Mouse (Mus musculus) cerebellum, adult 2 months (tissue): ENCODE data around the gene Mrpl50. TPM values are rescaled to one million over a fixed set of nuclear protein-coding genes. Genes with fewer than 3 reads are reported as not detected.
A peak's percentile ranks its signal among the peaks of the same experiment; 100 is the strongest.

Experiments
- DNase-seq, 2 experiments: peaks; one replicate each; pipeline ENCODE4 v3.0.0; 2021
- H3K27ac ChIP-seq: fragments of 200-500 bp; 2 replicates; pipeline ENCODE4 v1.5.1; 2012; ENCODE audit warnings: low read length, control low read depth, inconsistent platforms; ENCODE audit not compliant: insufficient read depth
- H3K27me3 ChIP-seq: fragments of 200-500 bp; 2 replicates; pipeline ENCODE4 v1.6.1; 2012; ENCODE audit warnings: inconsistent platforms, mild to moderate bottlenecking, low read length, moderate library complexity; ENCODE audit not compliant: control insufficient read depth, insufficient read depth
- H3K4me1 ChIP-seq: fragments of 200-500 bp; 2 replicates; pipeline ENCODE4 v1.6.1; 2011; ENCODE audit warnings: low read length; ENCODE audit not compliant: control insufficient read depth, insufficient read depth
- H3K4me3 ChIP-seq: fragments of 200-500 bp; replicated peaks from 2 replicates; pipeline ENCODE3; 2011; ENCODE audit warnings: mild to moderate bottlenecking, low read depth, low read length, control low read depth; ENCODE audit not compliant: insufficient read depth
- CTCF ChIP-seq: fragments of 200-500 bp; IDR thresholded peaks from 2 replicates; pipeline ENCODE4 v1.5.1; 2011; ENCODE audit warnings: low read depth, mild to moderate bottlenecking, control low read depth, low read length, moderate library complexity, borderline replicate concordance; ENCODE audit not compliant: insufficient read depth
- POLR2A ChIP-seq: fragments of 200-500 bp; IDR thresholded peaks from 2 replicates; pipeline ENCODE4 v1.6.1; 2011; ENCODE audit warnings: low read length, control low read depth, borderline replicate concordance; ENCODE audit not compliant: insufficient read depth
- whole genome bisulfite sequencing: fragments of 180-500 bp; shearing (Covaris S2); methylation state at CpG from one replicate; pipeline ENCODE4 v1.1.7; 2018; 5-methylcytosine and 5-hydroxymethylcytosine counted together
- polyA plus RNA-seq: library from polyadenylated mRNA; depleted of rRNA; stranded (reverse); fragments of >200 nt; gene quantifications from 2 replicates; pipeline ENCODE4 v1.2.3, GENCODE M21; 2012; rRNA removed

The Mrpl50 gene
- polyA plus RNA-seq, result 18.4 and 20.0 TPM in 2 replicates

DNA sequence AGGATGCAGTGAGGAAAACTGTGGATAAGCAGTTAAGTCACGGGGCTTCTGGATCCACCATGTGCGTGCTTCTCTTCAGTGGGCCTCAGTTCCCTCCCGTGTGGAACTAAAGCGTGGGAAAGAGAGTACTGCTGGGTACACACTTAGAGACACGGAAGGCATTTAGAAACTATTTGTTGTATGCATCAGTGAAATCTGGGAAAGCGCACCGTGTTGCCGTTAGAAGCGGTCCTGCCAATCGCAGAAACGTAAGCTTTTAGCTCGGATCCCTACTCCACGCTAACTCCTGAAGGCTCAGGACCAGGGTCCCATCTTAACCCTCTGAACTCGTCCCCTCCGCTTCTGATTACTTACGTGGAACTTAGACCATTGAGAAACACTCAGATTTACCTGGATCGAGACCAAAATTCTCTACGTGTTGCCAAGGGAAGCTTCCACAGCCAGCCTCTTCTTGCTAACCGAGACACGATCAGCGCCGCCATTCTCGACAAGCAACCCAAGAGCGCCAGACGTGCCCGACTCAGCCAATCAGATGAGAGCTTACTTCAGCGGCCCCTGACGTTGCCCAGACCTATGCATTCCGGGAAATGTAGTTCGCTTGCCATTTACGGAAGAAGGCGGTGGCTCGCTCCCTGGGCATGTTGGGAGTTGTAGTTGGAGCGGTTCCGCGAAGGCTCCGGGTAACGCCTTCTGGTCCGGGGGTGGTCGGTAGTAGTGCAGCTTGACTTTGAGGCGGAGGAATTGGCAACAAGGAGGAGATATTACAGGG is at the start of gene Mrpl50, which contains the start of gene Zfp189:
TSS of gene Mrpl50 (minus strand) at position 522 of the 769 bp plus-strand sequence.
TSS of gene Zfp189 (plus strand) at position 605 of the 769 bp plus-strand sequence.
- TF ChIP-seq CTCF (no peak), POLR2A (peak; percentile 86; the same call in 1 of the 2 replicates)
- under 1% methylated on average over 41 of the region's 41 CpGs for WGBS
- peak; percentile 92 to 97 for DNase-seq

DNA sequence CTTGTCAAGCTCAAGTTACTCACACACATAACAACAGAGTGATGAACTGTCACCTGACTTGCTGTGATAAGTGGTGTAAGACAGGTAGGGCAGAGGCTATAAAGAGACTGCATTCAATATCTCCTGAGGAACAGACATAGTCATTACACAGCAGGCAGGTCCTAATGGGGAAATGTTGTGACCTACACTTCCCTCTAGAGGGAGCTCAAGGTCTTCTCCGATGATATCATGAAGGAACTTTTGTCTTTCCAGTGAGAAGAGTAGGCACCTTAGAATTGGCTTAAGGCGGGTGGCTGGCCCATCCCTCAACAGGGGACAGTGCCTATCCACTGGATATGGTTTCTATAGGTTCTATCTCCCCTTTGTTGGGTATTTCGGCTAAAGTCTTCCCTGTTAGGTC is 46.7 kb upstream of the Mrpl50 start:
- Histone ChIP-seq H3K4me3 (no peak overlapping the region), H3K27ac (no peak overlapping the region), H3K27me3 (no peaks in the 10 kb centered on the region), H3K4me1 (no peaks in the 10 kb centered on the region)
- peak; percentile 69 for TF ChIP-seq CTCF
- TF ChIP-seq POLR2A, result no peak
- DNase-seq, result peak; percentile 53 to 74
- 20% methylated on average over 3 of the region's 3 CpGs for WGBS

More for the DNA sequence above, at the start of gene Mrpl50, which contains the start of gene Zfp189:
- peak within 1 kb of the TSS; percentile 9; the same call in 1 of the 2 replicates for H3K27ac ChIP-seq
- H3K4me1 ChIP-seq, result peaks cover 3% of the 10 kb centered on the region
- peak within 1 kb of the TSS; percentile 80 for H3K4me3 ChIP-seq
- no peaks in the 10 kb centered on the region for H3K27me3 ChIP-seq

DNA sequence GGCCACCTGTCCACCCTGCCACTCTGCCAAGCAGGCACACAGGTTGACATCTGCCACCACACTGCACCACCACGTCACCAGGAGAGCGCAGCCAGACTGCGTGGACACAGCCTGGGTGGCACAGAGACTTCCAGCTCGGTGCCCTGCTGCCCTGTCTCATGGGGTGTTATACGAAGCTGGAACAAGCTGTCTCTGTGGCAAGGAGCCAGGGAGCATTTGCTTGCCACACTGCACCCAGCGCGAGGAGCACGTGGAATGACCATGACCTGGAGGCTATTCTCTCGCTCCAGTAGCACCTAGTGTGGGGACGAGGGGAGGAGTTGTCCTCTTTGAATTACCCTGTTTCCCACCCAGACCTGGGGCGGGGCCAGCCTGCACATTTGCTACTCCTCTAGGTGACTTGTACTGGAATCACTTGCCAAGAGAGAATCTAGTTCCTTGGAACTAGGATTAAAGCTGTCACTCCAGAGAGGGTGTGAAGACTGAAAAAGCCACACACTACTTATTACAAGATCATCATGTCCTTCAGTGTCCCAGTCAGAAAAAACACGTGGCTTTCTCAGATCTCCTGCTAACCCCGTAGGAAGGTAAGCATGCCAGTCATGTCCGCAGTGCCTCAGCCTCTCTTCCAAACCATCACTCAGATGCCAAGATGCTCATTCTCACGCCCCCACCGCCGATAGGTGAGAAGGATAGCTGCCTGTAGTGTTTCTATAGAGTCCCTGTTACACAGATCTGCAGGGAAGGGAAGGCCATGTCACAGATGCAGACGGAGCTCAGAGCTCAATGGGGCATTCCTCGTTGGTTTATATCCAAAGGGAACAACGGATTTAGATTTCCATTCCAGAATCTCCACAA is 39.3 kb upstream of the Mrpl50 start:
- H3K27ac ChIP-seq, result peak overlapping the region; percentile 8; the same call in 1 of the 2 replicates

DNA sequence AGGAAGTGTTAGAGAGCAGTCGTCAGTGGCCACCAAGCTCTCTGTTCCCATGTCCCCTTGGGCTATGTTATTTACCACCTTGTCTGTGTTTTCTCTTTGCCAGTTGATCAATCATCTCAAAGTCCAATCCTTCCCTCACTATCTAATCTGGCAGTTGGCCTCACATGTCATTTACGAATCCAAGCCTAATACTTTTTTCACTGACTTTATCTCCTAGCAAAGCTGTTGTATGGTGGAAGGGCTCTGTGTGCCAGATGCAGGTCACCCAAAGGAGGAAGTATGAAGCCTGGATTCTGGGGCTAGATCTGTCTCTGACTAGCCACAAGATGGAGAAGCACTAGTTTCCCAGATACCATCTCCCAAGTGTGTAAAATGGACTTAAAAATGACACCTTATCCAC is 37.3 kb upstream of the Mrpl50 start:
- WGBS, result 95% methylated on average over 2 of the region's 2 CpGs
- Histone ChIP-seq H3K27ac (no peak overlapping the region), H3K4me3 (no peak overlapping the region), H3K4me1 (peaks cover 13% of the 10 kb centered on the region), H3K27me3 (no peaks in the 10 kb centered on the region)
- DNase-seq, result no peak
- TF ChIP-seq CTCF, result no peak
- TF ChIP-seq POLR2A, result no peak

More for the DNA sequence above, 39.3 kb upstream of the Mrpl50 start:
- H3K4me3 ChIP-seq, result peak overlapping the region; percentile 28
- DNase-seq, result peak; percentile 84 to 87
- no peak for TF ChIP-seq CTCF
- 0 out of 2 replicates have a peak, but pooled peaks have one; percentile 10 for TF ChIP-seq POLR2A
- peaks cover 13% of the 10 kb centered on the region for H3K4me1 ChIP-seq
- WGBS, result 6% methylated on average over 20 of the region's 20 CpGs
- no peaks in the 10 kb centered on the region for H3K27me3 ChIP-seq

DNA sequence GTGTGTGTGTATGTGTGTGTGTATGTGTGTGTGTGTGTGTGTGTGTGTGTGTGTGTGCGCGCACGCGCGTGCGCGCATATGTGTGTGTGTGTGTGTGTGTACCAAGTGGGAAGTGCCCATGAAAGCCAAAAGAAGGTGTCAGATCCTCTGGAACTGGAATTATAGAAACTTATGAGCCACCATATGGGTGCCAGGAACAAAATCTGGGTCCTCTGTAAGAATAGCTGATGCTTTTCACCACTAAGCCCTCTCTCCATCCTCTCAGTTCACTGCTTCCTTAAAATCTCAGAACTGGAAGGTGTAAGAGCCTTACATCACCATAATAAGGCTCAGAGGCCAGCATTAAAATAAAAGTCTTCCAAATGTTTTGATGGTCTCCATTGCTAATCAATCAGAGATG is 36.5 kb upstream of the Mrpl50 start:
- no peak overlapping the region for H3K4me3 ChIP-seq
- DNase-seq, result no peak
- H3K27ac ChIP-seq, result no peak overlapping the region
- TF ChIP-seq CTCF (no peak), POLR2A (no peak)
- H3K4me1 ChIP-seq, result peaks cover 13% of the 10 kb centered on the region
- H3K27me3 ChIP-seq, result no peaks in the 10 kb centered on the region
- 91% methylated on average over 7 of the region's 7 CpGs for WGBS

DNA sequence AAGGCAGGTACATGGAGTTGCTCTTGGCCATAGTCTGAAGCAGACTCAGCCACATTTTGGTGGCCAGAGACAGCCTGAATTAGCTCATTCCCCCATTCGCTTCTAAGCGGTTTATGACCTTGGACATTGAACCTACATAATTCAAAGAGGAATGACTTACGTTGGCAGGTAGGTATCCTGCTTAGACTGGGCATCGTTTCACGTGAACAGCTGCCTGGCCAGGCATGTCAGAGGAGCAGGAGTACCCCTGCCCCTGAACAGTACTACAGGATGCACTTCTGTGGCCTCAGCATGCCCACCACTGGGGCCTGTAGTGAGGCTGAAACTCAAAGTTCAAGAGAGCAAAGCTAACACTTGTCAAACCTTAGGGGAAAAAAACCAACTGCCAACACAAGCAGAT is 32.5 kb upstream of the Mrpl50 start:
- no peaks in the 10 kb centered on the region for H3K4me1 ChIP-seq
- WGBS, result 69% methylated on average over 5 of the region's 5 CpGs
- H3K4me3 ChIP-seq, result no peak overlapping the region
- H3K27ac ChIP-seq, result no peak overlapping the region
- TF ChIP-seq CTCF (no peak), POLR2A (no peak)
- H3K27me3 ChIP-seq, result no peaks in the 10 kb centered on the region
- DNase-seq, result no peak

DNA sequence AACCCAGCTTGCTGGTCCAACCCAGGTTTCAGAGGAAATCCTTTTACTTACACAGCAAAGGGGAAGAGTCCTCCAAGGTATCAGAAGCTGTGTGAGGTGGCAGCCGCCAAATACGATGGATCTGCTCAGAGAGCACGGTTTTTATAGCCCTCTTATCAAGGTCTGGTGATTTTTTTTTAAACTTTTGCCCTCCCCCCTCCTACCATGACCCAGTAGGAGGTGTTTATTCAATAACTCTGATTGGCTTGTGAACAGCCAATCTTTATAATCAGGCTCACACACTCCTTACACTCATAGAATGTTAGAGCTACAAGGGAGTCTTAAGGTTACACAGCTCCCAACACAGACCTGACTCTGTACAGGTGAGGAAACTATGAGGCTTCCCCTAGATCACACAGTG is 28.5 kb upstream of the Mrpl50 start, which contains the start of gene Aldob:
TSS of gene Aldob (minus strand) at position 164 of the 400 bp plus-strand sequence.
- no peaks in the 10 kb centered on the region for H3K27me3 ChIP-seq
- TF ChIP-seq CTCF, result no peak
- TF ChIP-seq POLR2A, result no peak
- H3K4me3 ChIP-seq, result no peak within 1 kb of the TSS
- no peak within 1 kb of the TSS for H3K27ac ChIP-seq
- H3K4me1 ChIP-seq, result no peaks in the 10 kb centered on the region
- DNase-seq, result no peak
- 60% methylated on average over 3 of the region's 3 CpGs for WGBS
